Mouse (Mus musculus): ENCODE data around the gene Il15ra. TPM values are rescaled to one million over a fixed set of nuclear protein-coding genes. Genes with fewer than 3 reads are reported as not detected.

Il15ra gene
- polyA plus RNA-seq, 1 experiment = 0.09 TPM

GRCm38 (mm10) chr2:11682712-11683111 is 22.4 kb upstream of the Il15ra start:
- Histone ChIP-seq H3ac (ENCODE audit: control insufficient read depth, insufficient read length, low read depth) (no peak overlapping the region), H3K79me3 (ENCODE audit: low read depth) (no peaks in the 10 kb centered on the region), H3K36me3 (ENCODE audit: control insufficient read depth, insufficient read depth) (no peaks in the 10 kb centered on the region), H3K27me3 (ENCODE audit: control insufficient read depth, insufficient read depth, insufficient read length) (peaks cover 29% of the 10 kb centered on the region), H3K4me3 (ENCODE audit: insufficient read depth, poor library complexity, severe bottlenecking) (no peak overlapping the region), H3K79me2 (ENCODE audit: control insufficient read depth, insufficient read depth) (no peaks in the 10 kb centered on the region)
- TF ChIP-seq MYOG (IDR thresholded peaks at IDR 0.05; ENCODE audit: control insufficient read depth, extremely low read depth, insufficient read length) (no peak), CEBPB (IDR thresholded peaks at IDR 0.05; ENCODE audit: low read depth) (no peak), MYOD1 (IDR thresholded peaks at IDR 0.05; ENCODE audit: control insufficient read depth, insufficient read length, low read depth) (no peak), FOSL1 (IDR thresholded peaks at IDR 0.05; ENCODE audit: insufficient read depth, low read length, poor library complexity, severe bottlenecking) (no peak), CTCF (IDR thresholded peaks at IDR 0.05; ENCODE audit: control insufficient read depth, insufficient read depth, insufficient read length) (no peak)

DNA sequence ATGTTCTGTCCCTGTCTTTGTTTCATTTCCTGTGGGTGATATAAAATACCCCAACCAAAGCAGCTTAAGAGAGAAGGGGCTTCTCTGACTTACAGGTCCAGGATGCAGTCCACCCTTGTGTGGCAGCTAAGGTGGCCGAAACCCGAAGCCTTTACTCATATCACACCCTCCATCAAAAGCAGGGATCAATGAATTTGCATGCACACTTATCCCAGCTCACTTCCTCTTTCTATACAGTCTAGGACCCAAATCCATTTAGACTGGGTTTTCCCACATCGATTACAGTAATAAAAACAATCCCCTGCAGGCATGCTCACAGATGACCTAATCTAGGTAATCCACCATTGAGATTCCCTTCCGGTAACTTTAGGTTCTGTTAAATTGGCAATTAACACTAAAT is 18.6 kb upstream of the Il15ra start:
- no peak for TF ChIP-seq USF1 (IDR thresholded peaks at IDR 0.05; ENCODE audit: low read depth)
- no peaks in the 10 kb centered on the region for H3K36me3 ChIP-seq (ENCODE audit: control insufficient read depth, insufficient read depth)
- H3K27me3 ChIP-seq (ENCODE audit: control insufficient read depth, insufficient read depth, insufficient read length) = peaks cover 22% of the 10 kb centered on the region
- H3K79me3 ChIP-seq (ENCODE audit: low read depth) = no peaks in the 10 kb centered on the region
- no peak overlapping the region for H3ac ChIP-seq (ENCODE audit: control insufficient read depth, insufficient read length, low read depth)
- H3K79me2 ChIP-seq (ENCODE audit: control insufficient read depth, insufficient read depth) = no peaks in the 10 kb centered on the region
- H3K4me3 ChIP-seq (ENCODE audit: insufficient read depth, poor library complexity, severe bottlenecking) = no peak overlapping the region

DNA sequence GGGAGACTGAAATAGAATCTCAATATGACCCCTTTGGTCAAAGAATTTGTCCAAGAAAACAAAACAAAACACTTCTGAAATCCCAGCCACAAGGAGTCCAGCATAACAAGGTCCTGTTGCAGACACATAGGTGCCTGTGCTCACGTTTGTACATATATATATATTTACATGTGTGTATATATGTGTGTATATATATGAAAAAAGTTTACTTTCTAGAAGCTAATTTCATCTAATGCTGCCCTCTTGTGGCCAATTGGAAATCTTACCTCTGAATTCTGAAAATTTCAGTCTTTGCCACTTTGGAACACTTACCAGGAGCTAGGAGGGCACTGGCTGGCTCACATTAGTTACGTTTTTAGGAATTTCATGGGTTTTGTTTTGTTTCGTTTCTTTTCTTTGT is 17.7 kb upstream of the Il15ra start:
- no peaks in the 10 kb centered on the region for H3K36me3 ChIP-seq (ENCODE audit: control insufficient read depth, insufficient read depth)
- no peaks in the 10 kb centered on the region for H3K79me3 ChIP-seq (ENCODE audit: low read depth)
- no peaks in the 10 kb centered on the region for H3K79me2 ChIP-seq (ENCODE audit: control insufficient read depth, insufficient read depth)
- H3K27me3 ChIP-seq (ENCODE audit: control insufficient read depth, insufficient read depth, insufficient read length) = peaks cover 21% of the 10 kb centered on the region
- TF ChIP-seq MYOG (IDR thresholded peaks at IDR 0.05; ENCODE audit: control insufficient read depth, extremely low read depth, insufficient read length) (no peak), FOSL1 (IDR thresholded peaks at IDR 0.05; ENCODE audit: insufficient read depth, low read length, poor library complexity, severe bottlenecking) (no peak), MYOD1 (IDR thresholded peaks at IDR 0.05; ENCODE audit: control insufficient read depth, insufficient read length, low read depth) (no peak), CEBPB (IDR thresholded peaks at IDR 0.05; ENCODE audit: low read depth) (no peak), USF1 (IDR thresholded peaks at IDR 0.05; ENCODE audit: low read depth) (no peak), MAX (IDR thresholded peaks at IDR 0.05) (no peak)
- no peak overlapping the region for H3K4me3 ChIP-seq (ENCODE audit: insufficient read depth, poor library complexity, severe bottlenecking)
- H3ac ChIP-seq (ENCODE audit: control insufficient read depth, insufficient read length, low read depth) = no peak overlapping the region

- no peak for TF ChIP-seq MYOD1 (IDR thresholded peaks at IDR 0.05; ENCODE audit: control insufficient read depth, insufficient read length, low read depth)
- no peak for TF ChIP-seq CEBPB (IDR thresholded peaks at IDR 0.05; ENCODE audit: low read depth)
- TF ChIP-seq USF1 (IDR thresholded peaks at IDR 0.05; ENCODE audit: low read depth) = no peak
- no peak for TF ChIP-seq MYOG (IDR thresholded peaks at IDR 0.05; ENCODE audit: control insufficient read depth, extremely low read depth, insufficient read length)
- TF ChIP-seq MAX (IDR thresholded peaks at IDR 0.05) = no peak
- no peak for TF ChIP-seq FOSL1 (IDR thresholded peaks at IDR 0.05; ENCODE audit: insufficient read depth, low read length, poor library complexity, severe bottlenecking)
- H3K79me3 ChIP-seq (ENCODE audit: low read depth) = no peaks in the 10 kb centered on the region
- H3ac ChIP-seq (ENCODE audit: control insufficient read depth, insufficient read length, low read depth) = no peak overlapping the region
- no peaks in the 10 kb centered on the region for H3K36me3 ChIP-seq (ENCODE audit: control insufficient read depth, insufficient read depth)
- no peaks in the 10 kb centered on the region for H3K79me2 ChIP-seq (ENCODE audit: control insufficient read depth, insufficient read depth)
- peaks cover 10% of the 10 kb centered on the region for H3K27me3 ChIP-seq (ENCODE audit: control insufficient read depth, insufficient read depth, insufficient read length)
- H3K4me3 ChIP-seq (ENCODE audit: insufficient read depth, poor library complexity, severe bottlenecking) = no peak overlapping the region
Observed at GRCm38 (mm10) chr2:11690201-11690890, 14.7 kb upstream of the Il15ra start.

DNA sequence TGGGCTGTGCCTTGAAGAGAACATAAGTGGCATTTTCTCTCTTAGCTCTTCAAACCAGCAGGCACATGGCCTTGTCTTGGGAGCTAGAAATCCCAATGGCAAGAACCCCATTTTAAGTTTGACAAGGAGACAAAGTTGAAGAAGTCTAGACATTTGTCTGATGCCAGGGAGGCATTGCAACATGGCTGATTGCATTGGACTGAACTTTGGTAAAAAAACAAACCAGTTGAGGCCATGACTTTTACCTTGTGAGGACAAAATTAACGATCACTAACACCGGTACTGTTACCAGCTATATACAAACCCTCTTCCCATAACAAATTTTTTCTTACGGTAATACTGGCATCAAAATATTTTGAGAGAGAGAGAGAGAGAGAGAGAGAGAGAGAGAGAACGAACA is 11.7 kb upstream of the Il15ra start:
- H3ac ChIP-seq (ENCODE audit: control insufficient read depth, insufficient read length, low read depth) = no peak overlapping the region
- no peaks in the 10 kb centered on the region for H3K36me3 ChIP-seq (ENCODE audit: control insufficient read depth, insufficient read depth)
- no peak overlapping the region for H3K4me3 ChIP-seq (ENCODE audit: insufficient read depth, poor library complexity, severe bottlenecking)
- TF ChIP-seq MAX (IDR thresholded peaks at IDR 0.05) = no peak
- no peak for TF ChIP-seq MYOG (IDR thresholded peaks at IDR 0.05; ENCODE audit: control insufficient read depth, extremely low read depth, insufficient read length)
- TF ChIP-seq MYOD1 (IDR thresholded peaks at IDR 0.05; ENCODE audit: control insufficient read depth, insufficient read length, low read depth) = no peak
- TF ChIP-seq CTCF (IDR thresholded peaks at IDR 0.05; ENCODE audit: control insufficient read depth, insufficient read depth, insufficient read length) = no peak
- no peak for TF ChIP-seq USF1 (IDR thresholded peaks at IDR 0.05; ENCODE audit: low read depth)
- TF ChIP-seq CEBPB (IDR thresholded peaks at IDR 0.05; ENCODE audit: low read depth) = no peak
- TF ChIP-seq FOSL1 (IDR thresholded peaks at IDR 0.05; ENCODE audit: insufficient read depth, low read length, poor library complexity, severe bottlenecking) = no peak
- H3K27me3 ChIP-seq (ENCODE audit: control insufficient read depth, insufficient read depth, insufficient read length) = peaks cover 10% of the 10 kb centered on the region
- H3K79me2 ChIP-seq (ENCODE audit: control insufficient read depth, insufficient read depth) = no peaks in the 10 kb centered on the region
- H3K79me3 ChIP-seq (ENCODE audit: low read depth) = no peaks in the 10 kb centered on the region

DNA sequence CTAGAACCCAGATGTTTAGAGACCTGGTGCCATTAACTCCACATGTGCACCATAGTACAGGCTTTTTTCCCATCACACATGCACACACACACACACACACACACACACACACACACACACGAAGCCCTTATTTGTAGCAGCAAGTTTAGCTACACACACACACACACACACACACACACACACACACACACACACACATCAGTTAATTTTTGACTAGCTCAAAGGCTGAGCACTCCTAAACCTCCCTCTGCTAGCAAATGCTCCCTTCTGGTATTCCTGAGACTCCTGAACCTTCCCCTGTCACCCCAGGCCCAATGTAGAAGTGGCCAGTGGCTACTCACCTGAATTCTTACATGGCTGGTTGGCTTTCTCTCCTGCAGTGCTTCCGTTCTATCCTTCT is 11.0 kb upstream of the Il15ra start:
- Histone ChIP-seq H3K4me3 (ENCODE audit: insufficient read depth, poor library complexity, severe bottlenecking) (no peak overlapping the region), H3K79me3 (ENCODE audit: low read depth) (no peaks in the 10 kb centered on the region), H3ac (ENCODE audit: control insufficient read depth, insufficient read length, low read depth) (no peak overlapping the region), H3K27me3 (ENCODE audit: control insufficient read depth, insufficient read depth, insufficient read length) (peaks cover 6% of the 10 kb centered on the region), H3K36me3 (ENCODE audit: control insufficient read depth, insufficient read depth) (no peaks in the 10 kb centered on the region), H3K79me2 (ENCODE audit: control insufficient read depth, insufficient read depth) (no peaks in the 10 kb centered on the region)
- TF ChIP-seq MYOD1 (IDR thresholded peaks at IDR 0.05; ENCODE audit: control insufficient read depth, insufficient read length, low read depth) = no peak
- TF ChIP-seq FOSL1 (IDR thresholded peaks at IDR 0.05; ENCODE audit: insufficient read depth, low read length, poor library complexity, severe bottlenecking) = no peak
- TF ChIP-seq USF1 (IDR thresholded peaks at IDR 0.05; ENCODE audit: low read depth) = no peak
- TF ChIP-seq CTCF (IDR thresholded peaks at IDR 0.05; ENCODE audit: control insufficient read depth, insufficient read depth, insufficient read length) = no peak
- no peak for TF ChIP-seq MYOG (IDR thresholded peaks at IDR 0.05; ENCODE audit: control insufficient read depth, extremely low read depth, insufficient read length)
- TF ChIP-seq CEBPB (IDR thresholded peaks at IDR 0.05; ENCODE audit: low read depth) = no peak
- TF ChIP-seq MAX (IDR thresholded peaks at IDR 0.05) = no peak
